Mouse (Mus musculus): ENCODE measurements around the gene Baz2b. TPM values are rescaled to one million over a fixed set of nuclear protein-coding genes. Genes with fewer than 3 reads are reported as not detected.

The Baz2b gene
- polyA plus RNA-seq, 1 experiment from 2014 or later: 71.6 TPM

DNA sequence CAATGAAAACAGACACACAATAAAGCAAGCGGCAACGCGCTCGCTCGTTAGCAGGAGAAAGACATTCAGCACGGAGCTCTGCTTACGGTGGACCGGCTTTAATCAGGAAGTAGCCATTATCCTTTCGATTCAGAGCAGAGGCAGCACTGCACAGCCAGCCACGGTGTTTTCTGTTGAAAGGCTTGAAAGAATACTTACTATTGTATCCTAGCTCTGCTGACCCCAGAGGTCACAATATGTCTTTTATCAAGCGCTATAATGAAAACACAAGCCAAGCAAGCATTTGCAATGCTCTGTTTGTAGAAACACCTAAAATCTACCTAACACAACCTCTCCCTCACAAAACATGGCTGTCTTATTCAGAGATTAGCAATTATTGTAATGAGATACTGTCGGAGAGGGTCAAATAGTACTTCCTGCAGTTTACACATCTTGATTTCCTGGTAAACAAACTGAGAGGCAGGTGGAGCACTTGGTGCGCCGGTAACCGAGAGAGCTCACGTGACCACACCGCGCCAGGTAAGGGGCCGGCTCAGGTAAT lies 172.6 kb downstream of the Baz2b start:
- Histone ChIP-seq H3K27ac (replicated peaks) (peak overlapping the region; percentile 75), H3K36me3 (no peaks in the 10 kb centered on the region), H3K4me1 (peaks cover 7% of the 10 kb centered on the region), H3K9me3 (no peaks in the 10 kb centered on the region), H3K4me2 (replicated peaks) (peak overlapping the region; percentile 62), H3K9ac (replicated peaks) (peak overlapping the region; percentile 45), H3K27me3 (no peaks in the 10 kb centered on the region), H3K4me3 (peak overlapping the region; percentile 43)
- peak; percentile 85 for ATAC-seq (replicated peaks)
- 3% methylated on average over 19 of the region's 19 CpGs for WGBS

DNA sequence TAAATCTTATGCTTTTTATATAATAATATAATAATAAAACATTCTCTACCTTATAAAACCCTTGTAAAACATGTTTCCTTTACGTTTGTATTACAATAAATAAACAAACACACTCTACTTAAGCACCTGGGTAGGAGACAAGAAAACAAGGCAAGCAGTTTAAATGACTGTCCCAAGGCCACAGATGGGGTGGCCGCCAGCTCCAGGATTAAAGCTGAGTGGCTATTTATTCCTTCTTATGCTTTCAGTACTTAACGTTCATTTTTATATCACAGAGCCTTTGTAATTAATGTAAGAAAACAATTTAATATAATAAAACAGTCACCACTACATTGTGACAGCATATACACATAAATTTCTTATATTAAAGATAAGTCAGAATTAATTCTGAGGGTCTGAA lies 173.3 kb downstream of the Baz2b start:
- Histone ChIP-seq H3K27me3 (no peaks in the 10 kb centered on the region), H3K4me1 (peaks cover 7% of the 10 kb centered on the region), H3K4me3 (no peak overlapping the region), H3K4me2 (replicated peaks) (no peak overlapping the region), H3K36me3 (no peaks in the 10 kb centered on the region), H3K27ac (replicated peaks) (no peak overlapping the region), H3K9me3 (no peaks in the 10 kb centered on the region), H3K9ac (replicated peaks) (no peak overlapping the region)
- WGBS: 39% methylated on average over 3 of the region's 3 CpGs
- no peak for ATAC-seq (replicated peaks)

DNA sequence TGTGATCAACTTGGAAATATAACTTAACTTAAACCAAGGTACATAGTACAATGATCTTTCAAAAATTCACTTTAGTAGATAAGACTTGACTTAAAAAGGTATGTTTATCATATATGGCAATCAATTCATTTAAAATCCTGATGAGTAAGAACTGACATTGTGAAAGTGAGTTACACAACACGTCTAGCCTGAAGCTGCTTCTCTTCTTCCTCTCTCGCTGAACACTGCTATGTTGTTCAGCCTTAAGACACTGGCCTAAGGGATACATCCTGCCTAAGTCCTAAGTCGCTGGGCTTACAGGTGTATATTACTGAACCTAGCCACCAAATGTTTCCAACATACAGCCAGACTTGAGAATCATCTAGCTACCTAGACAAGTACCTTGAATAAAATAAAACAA lies 178.6 kb downstream of the Baz2b start:
- no peaks in the 10 kb centered on the region for H3K36me3 ChIP-seq
- no peak for ATAC-seq (replicated peaks)
- no peak overlapping the region for H3K4me3 ChIP-seq
- H3K27ac ChIP-seq (replicated peaks): no peak overlapping the region
- WGBS: 96% methylated on average over 3 of the region's 3 CpGs
- no peaks in the 10 kb centered on the region for H3K9me3 ChIP-seq
- no peaks in the 10 kb centered on the region for H3K27me3 ChIP-seq
- no peaks in the 10 kb centered on the region for H3K4me1 ChIP-seq
- H3K4me2 ChIP-seq (replicated peaks): no peak overlapping the region
- H3K9ac ChIP-seq (replicated peaks): no peak overlapping the region

DNA sequence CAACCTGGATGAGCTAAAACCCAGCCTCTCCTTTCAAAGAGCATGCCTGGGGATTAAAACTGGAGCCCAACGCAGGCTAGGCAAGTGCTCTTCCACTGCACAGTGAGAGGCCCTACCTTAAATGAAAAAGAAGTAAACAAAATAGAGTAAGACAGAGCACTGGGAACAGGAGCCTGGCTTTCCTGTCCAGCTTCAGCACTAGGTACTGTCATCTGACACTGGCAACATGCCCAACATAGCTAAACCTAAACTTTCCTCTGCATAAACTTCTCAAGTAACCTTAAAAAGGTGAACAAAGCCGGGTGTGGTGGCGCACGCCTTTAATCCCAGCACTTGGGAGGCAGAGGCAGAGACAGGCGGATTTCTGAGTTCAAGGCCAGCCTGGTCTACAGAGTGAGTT lies 180.6 kb downstream of the Baz2b start:
- Histone ChIP-seq H3K27ac (replicated peaks) (no peak overlapping the region), H3K36me3 (no peaks in the 10 kb centered on the region), H3K9ac (replicated peaks) (no peak overlapping the region), H3K27me3 (no peaks in the 10 kb centered on the region), H3K4me2 (replicated peaks) (no peak overlapping the region), H3K4me1 (no peaks in the 10 kb centered on the region), H3K4me3 (no peak overlapping the region), H3K9me3 (no peaks in the 10 kb centered on the region)
- ATAC-seq (replicated peaks): no peak
- 94% methylated on average over 5 of the region's 5 CpGs for WGBS

DNA sequence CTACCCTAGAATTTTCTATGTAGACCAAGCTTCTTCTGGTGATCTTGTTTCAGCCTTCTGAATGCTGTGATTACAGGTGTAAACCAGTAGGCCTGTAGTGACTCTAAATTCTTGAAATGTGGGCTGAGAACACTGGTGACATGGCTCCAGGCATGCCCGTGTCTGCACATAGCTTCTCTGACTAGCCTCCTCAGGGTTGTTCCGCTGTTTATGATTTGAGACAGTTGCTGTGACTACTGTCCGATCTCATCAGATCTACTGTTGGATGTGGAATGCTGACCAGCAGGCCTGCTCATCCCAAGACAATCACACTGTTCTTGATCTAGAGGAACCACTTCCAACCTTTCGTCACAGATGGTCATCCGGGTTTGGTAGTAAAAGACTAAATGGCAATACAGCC lies 182.5 kb downstream of the Baz2b start:
- no peak for ATAC-seq (replicated peaks)
- Histone ChIP-seq H3K36me3 (no peaks in the 10 kb centered on the region), H3K9ac (replicated peaks) (no peak overlapping the region), H3K4me1 (no peaks in the 10 kb centered on the region), H3K9me3 (no peaks in the 10 kb centered on the region), H3K4me2 (replicated peaks) (no peak overlapping the region), H3K4me3 (no peak overlapping the region), H3K27ac (replicated peaks) (no peak overlapping the region), H3K27me3 (no peaks in the 10 kb centered on the region)
- 94% methylated on average over 5 of the region's 5 CpGs for WGBS

DNA sequence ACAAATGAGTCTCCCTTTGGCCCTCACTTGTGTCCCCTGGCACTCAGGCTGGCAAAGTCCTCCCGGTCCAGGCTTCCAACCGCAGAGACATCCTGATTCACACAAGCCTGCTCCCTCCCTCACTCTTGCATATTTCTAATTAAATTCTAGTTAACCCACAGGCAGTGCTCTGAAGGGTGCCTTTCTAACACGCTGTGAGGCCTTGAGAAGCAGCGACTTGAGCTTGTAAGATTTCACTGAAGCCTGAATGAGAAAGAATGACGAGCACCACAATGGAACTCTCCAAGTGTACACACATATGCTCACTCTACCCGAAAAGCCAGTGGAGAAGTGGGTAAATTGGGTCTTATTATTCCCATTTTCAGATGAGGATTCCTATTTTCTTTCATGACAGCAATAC lies 183.1 kb downstream of the Baz2b start:
- Histone ChIP-seq H3K4me2 (replicated peaks) (no peak overlapping the region), H3K4me3 (no peak overlapping the region), H3K27me3 (no peaks in the 10 kb centered on the region), H3K9ac (replicated peaks) (no peak overlapping the region), H3K27ac (replicated peaks) (0 out of 2 replicates have a peak overlapping the region, but pooled peaks have one; percentile 11), H3K4me1 (no peaks in the 10 kb centered on the region), H3K9me3 (no peaks in the 10 kb centered on the region), H3K36me3 (no peaks in the 10 kb centered on the region)
- no peak for ATAC-seq (replicated peaks)
- 8% methylated on average over 6 of the region's 6 CpGs for WGBS

DNA sequence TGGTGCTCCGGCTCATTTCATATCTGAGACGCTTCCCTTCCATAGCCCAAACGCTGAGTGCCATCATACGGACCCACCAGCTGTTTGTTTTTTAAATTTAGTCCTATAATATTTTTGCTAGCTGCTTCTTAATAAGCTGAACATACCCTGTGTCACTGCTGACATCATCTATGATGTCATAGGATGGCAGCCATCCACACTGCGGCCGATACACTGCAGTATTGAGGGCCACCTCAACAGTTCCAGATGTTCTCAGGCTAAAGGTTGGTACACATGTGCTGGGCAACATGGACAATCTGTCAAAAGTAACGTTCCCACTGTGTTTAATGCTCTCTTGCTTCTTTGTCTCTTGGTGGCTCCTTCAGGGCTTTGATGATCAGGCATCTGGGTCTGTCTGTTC lies 185.9 kb downstream of the Baz2b start:
- Histone ChIP-seq H3K4me3 (no peak overlapping the region), H3K9ac (replicated peaks) (no peak overlapping the region), H3K27me3 (no peaks in the 10 kb centered on the region), H3K36me3 (no peaks in the 10 kb centered on the region), H3K4me2 (replicated peaks) (no peak overlapping the region), H3K4me1 (no peaks in the 10 kb centered on the region), H3K27ac (replicated peaks) (no peak overlapping the region), H3K9me3 (no peaks in the 10 kb centered on the region)
- ATAC-seq (replicated peaks): no peak
- 93% methylated on average over 7 of the region's 7 CpGs for WGBS

DNA sequence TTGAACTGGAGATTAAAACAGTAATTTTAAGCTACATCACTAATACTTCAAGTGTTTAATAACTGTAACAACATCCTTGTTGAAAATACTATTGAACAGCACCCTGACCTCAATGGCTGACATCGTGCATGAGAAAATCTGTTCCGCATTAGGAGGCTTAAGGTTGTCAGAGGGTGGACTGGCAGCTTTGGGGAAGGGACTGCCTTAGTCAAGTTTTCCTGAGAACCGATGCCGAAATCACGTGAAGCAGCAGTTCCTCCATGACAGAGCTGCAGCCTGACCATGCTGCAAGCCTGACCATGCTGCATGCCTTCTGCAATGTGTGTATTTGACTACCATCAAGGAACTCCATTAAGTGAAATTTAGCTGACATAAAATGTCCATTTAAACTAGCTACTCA lies 188.1 kb downstream of the Baz2b start:
- Histone ChIP-seq H3K9ac (replicated peaks) (no peak overlapping the region), H3K36me3 (no peaks in the 10 kb centered on the region), H3K4me3 (no peak overlapping the region), H3K4me2 (replicated peaks) (no peak overlapping the region), H3K27me3 (no peaks in the 10 kb centered on the region), H3K9me3 (no peaks in the 10 kb centered on the region), H3K27ac (replicated peaks) (no peak overlapping the region), H3K4me1 (no peaks in the 10 kb centered on the region)
- ATAC-seq (replicated peaks): no peak
- WGBS: 85% methylated on average over 5 of the region's 5 CpGs

DNA sequence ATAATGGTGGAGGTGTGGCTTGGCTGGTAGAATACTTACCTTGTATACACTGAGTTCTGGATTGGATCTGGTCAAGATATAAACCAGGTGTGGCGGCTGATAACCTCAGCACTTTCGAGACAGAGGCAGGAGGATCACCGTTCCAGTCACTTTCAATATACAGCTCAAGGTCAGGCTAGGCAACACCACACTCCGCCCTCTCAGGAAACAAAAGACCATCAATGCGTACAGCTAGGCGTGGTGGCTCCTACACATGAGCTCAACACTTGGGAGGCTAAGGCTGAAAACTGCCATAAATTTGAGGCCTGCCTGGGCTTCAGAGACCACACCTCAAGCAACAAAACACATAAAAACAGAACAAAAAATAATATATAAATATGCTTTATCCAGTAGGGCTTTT lies 188.5 kb downstream of the Baz2b start:
- H3K9ac ChIP-seq (replicated peaks): no peak overlapping the region

DNA sequence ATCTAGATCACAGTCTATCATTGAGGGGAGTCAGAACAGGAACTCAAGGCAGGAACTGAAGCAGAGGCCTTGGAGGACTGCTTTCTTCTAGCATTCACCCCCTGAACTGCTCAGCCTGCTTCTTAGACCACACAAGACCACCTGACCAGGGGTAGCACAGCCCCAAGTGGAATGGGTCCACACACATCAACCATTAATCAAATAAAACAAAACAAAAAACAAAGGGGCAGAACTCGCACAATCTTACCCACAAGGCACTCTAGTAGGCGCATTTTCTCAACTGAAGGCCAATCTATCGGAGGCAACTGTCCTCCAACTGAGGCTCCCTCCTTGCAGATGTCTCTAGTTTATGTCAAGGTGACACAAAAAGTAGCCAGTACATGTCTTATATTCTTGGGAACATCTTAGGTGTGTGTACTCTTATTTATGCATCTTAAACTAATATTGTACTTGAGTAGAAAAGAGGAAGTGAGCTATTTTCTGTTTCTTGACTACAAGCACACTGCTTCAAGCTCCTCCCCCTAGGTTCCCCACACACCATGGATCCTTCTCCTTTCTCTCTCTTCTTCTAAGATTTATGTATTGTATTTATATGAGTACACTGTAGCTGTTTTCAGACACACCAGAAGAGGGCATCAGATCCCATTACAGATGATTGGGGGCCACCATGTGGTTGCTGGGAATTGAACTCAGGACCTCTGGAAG lies 189.9 kb downstream of the Baz2b start:
- 94% methylated on average over 3 of the region's 3 CpGs for WGBS
- Histone ChIP-seq H3K9ac (replicated peaks) (no peak overlapping the region), H3K4me1 (no peaks in the 10 kb centered on the region), H3K36me3 (no peaks in the 10 kb centered on the region), H3K4me2 (replicated peaks) (no peak overlapping the region), H3K9me3 (no peaks in the 10 kb centered on the region), H3K27ac (replicated peaks) (no peak overlapping the region), H3K27me3 (no peaks in the 10 kb centered on the region), H3K4me3 (no peak overlapping the region)
- ATAC-seq (replicated peaks): no peak

More for the DNA sequence above, 188.5 kb downstream of the Baz2b start:
- Histone ChIP-seq H3K4me1 (no peaks in the 10 kb centered on the region), H3K4me3 (no peak overlapping the region), H3K9me3 (no peaks in the 10 kb centered on the region), H3K36me3 (no peaks in the 10 kb centered on the region), H3K27me3 (no peaks in the 10 kb centered on the region), H3K27ac (replicated peaks) (no peak overlapping the region), H3K4me2 (replicated peaks) (no peak overlapping the region)
- ATAC-seq (replicated peaks): no peak
- WGBS: 95% methylated on average over 6 of the region's 6 CpGs

DNA sequence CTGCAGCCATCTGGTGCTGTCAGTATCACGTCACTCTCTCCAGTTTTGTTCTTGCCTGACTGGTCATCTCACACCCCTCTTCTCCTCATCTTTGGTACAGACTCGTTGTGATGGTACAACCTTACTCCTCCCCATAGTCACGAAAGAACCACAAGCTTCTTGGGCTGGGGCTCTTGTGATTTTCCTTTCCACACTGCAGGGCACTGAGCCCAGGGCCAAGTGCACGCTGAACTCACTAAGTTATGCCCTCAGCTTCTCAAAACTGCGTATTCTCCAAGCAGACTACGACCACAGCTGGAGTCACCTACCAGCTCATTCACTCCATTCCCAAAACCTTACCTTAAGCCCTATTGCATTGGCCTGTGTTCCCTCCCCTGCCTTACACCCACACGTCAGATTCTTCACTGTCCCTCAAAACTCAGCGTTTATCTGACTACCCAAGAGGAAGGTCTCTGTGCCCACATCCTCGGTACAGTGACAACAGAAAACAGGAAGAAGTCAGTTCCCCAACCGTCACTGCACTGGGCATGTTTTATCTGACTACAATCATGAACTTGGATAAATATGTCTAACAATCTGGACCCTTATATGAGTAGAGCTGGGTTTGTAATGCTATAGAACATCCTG lies 190.7 kb downstream of the Baz2b start:
- no peak overlapping the region for H3K27ac ChIP-seq (replicated peaks)
- 89% methylated on average over 10 of the region's 10 CpGs for WGBS

DNA sequence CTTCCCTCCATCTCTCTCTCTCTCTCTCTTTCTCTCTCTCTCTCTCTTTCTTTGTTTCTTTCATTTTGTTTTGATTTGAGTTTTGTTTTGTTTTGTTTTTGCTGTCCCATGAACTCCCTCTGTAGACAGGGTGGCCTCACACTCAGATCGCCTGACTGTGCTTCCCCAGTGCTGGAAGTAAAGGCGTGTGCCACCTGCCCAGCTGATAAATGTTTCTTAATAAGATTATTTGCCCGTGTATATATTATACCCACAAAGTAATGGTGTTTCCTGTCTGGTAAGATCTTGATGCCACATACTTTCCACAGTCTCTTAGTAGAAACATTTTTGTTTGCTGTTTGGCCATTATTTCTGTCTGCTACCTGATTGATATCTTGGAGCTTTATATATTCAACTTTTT lies 198.1 kb downstream of the Baz2b start:
- no peaks in the 10 kb centered on the region for H3K36me3 ChIP-seq
- H3K27ac ChIP-seq (replicated peaks): no peak overlapping the region
- whole genome bisulfite sequencing: 97% methylated on average over 3 of the region's 3 CpGs
- H3K27me3 ChIP-seq: no peaks in the 10 kb centered on the region
- no peak overlapping the region for H3K4me3 ChIP-seq
- no peak overlapping the region for H3K4me2 ChIP-seq (replicated peaks)
- ATAC-seq (replicated peaks): no peak
- H3K9me3 ChIP-seq: no peaks in the 10 kb centered on the region
- no peak overlapping the region for H3K9ac ChIP-seq (replicated peaks)
- peaks cover 7% of the 10 kb centered on the region; the same call in 1 of the 2 replicates for H3K4me1 ChIP-seq

More for the DNA sequence above, 190.7 kb downstream of the Baz2b start:
- Histone ChIP-seq H3K36me3 (no peaks in the 10 kb centered on the region), H3K9me3 (no peaks in the 10 kb centered on the region), H3K9ac (replicated peaks) (no peak overlapping the region), H3K4me3 (no peak overlapping the region), H3K4me2 (replicated peaks) (no peak overlapping the region), H3K27me3 (no peaks in the 10 kb centered on the region), H3K4me1 (peaks cover 3% of the 10 kb centered on the region; the same call in 1 of the 2 replicates)
- no peak for ATAC-seq (replicated peaks)

Data from forebrain, embryonic 15.5 days (tissue).